Mouse (Mus musculus) hindbrain, postnatal 0 days (tissue): ENCODE data around the gene Ggt6. TPM values are rescaled to one million over a fixed set of nuclear protein-coding genes. Genes with fewer than 3 reads are reported as not detected.
"Not testable (repeated sequence)": the region's sequence is repeated elsewhere in the genome, so short reads cannot be mapped to it uniquely, and the experiment has no call there.

ENCODE experiments used
- ATAC-seq: fragments of 200-750 bp; cut with Nextera tagmentation; 2 replicates; pipeline ENCODE4 v1.8.0; 2017; ENCODE audit warnings: mild to moderate bottlenecking, moderate TSS enrichment, moderate library complexity
- DNase-seq: peaks from one replicate; pipeline ENCODE4 v3.0.0-alpha.2; 2015; ENCODE audit warnings: low spot score
- H3K27ac ChIP-seq: fragments of 300-500 bp; sonication (generic); 2 replicates; pipeline ENCODE4 v1.5.1; 2014; ENCODE audit warnings: mild to moderate bottlenecking
- H3K27me3 ChIP-seq: fragments of 300-500 bp; sonication (generic); 2 replicates; pipeline ENCODE4 v1.6.1; 2014; ENCODE audit warnings: low read length, mixed read lengths; ENCODE audit not compliant: insufficient read depth
- H3K36me3 ChIP-seq: fragments of 300-500 bp; sonication (generic); 2 replicates; pipeline ENCODE4 v1.6.1; 2014; ENCODE audit warnings: low read length, mixed read lengths; ENCODE audit not compliant: insufficient read depth
- H3K4me1 ChIP-seq: fragments of 300-500 bp; sonication (generic); 2 replicates; pipeline ENCODE4 v1.6.1; 2014; ENCODE audit warnings: antibody characterized with exemption, low read length, mixed read lengths; ENCODE audit not compliant: insufficient read depth
- H3K4me2 ChIP-seq: fragments of 300-500 bp; sonication (generic); 2 replicates; pipeline ENCODE4 v1.6.1; 2014; ENCODE audit warnings: low read depth, mild to moderate bottlenecking, low read length, moderate library complexity, mixed read lengths
- H3K4me3 ChIP-seq: fragments of 300-500 bp; sonication (generic); 2 replicates; pipeline ENCODE4 v1.5.1; 2014; ENCODE audit warnings: low read length
- H3K9ac ChIP-seq: fragments of 300-500 bp; sonication (generic); replicated peaks from 2 replicates; pipeline ENCODE4 v1.6.1; 2014; ENCODE audit warnings: mild to moderate bottlenecking, low read length, moderate library complexity, mixed read lengths
- H3K9me3 ChIP-seq: fragments of 300-500 bp; sonication (generic); 2 replicates; pipeline ENCODE4 v1.6.1; 2016; ENCODE audit warnings: low read length, mixed read lengths
- CTCF ChIP-seq: IDR thresholded peaks from 2 replicates; pipeline ENCODE4 v1.5.1; 2016; ENCODE audit warnings: antibody characterized with exemption, control low read depth, low read depth
- WGBS: fragments of 180-500 bp; shearing (Covaris S2); extraction: QIAGEN DNeasy Blood & Tissue Kit; methylation state at CpG from one replicate; pipeline ENCODE4 v1.1.7; 2014; 5-methylcytosine and 5-hydroxymethylcytosine counted together
- polyA plus RNA-seq: library from polyadenylated mRNA; unstranded; fragments of >200 nt; fragmentation: Nextera tagmentation; extraction: Ambion mirVana; gene quantifications from 2 replicates; pipeline ENCODE4 v1.2.1, GENCODE M21; 2015
- total RNA-seq: library from RNA; depleted of rRNA; stranded (reverse); fragments of >200 nt; gene quantifications from 2 replicates; pipeline ENCODE4 v1.2.3, GENCODE M21; 2014

Gene Ggt6
- total and polyA plus RNA-seq, 2 experiments from 2014 or later: not detected

DNA sequence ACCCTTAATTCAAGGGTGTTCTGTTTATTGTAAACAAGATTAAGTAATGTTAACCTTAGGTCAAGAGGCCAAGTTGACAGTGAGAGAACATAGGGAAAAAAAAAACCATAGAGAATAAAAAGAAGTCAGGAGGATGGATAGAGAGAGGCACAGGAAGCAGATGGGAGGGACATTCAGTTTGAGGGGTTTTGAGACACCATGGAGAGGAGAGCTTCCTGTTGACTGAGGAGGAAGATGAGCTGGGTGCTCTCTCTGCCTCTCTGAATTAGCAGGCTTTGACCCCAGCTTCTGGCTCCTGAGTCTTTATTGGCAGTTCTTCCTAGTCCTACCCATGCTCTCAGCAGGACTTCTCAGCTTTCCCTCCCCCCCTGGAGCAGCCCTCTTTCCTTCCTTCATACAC lies 10.1 kb upstream of the Ggt6 start:
- H3K27ac ChIP-seq: no peak overlapping the region
- H3K9ac ChIP-seq: no peak overlapping the region
- no peak overlapping the region for H3K4me2 ChIP-seq
- no peaks in the 10 kb centered on the region for H3K36me3 ChIP-seq
- DNase-seq (no peak), ATAC-seq (no peak)
- no peak for TF ChIP-seq CTCF
- H3K27me3 ChIP-seq: no peaks in the 10 kb centered on the region
- no peaks in the 10 kb centered on the region for H3K4me1 ChIP-seq
- H3K4me3 ChIP-seq: no peak overlapping the region
- no peaks in the 10 kb centered on the region for H3K9me3 ChIP-seq

DNA sequence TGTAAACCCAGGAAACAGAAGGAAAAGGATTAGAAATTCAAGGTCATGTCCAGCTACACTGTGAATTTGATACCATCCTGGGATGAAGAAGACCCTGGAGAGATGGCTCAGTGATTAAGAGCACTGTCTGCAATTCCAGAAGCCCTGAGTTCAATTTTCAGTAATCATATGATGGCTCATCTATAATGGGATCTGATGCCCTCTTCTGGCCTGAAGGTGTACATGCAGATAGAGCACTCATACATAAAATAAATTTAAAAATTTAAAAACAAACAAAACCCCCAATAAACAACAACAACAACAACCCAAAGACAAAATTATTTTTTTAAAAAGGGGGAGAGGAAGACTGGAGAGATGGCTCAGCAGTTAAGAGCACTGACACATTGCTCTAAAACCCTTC lies 8.4 kb upstream of the Ggt6 start:
- no peaks in the 10 kb centered on the region for H3K27me3 ChIP-seq
- no peak overlapping the region for H3K4me2 ChIP-seq
- H3K36me3 ChIP-seq: no peaks in the 10 kb centered on the region
- no peak for DNase-seq
- TF ChIP-seq CTCF: peak; percentile 52
- H3K9me3 ChIP-seq: no peaks in the 10 kb centered on the region
- no peaks in the 10 kb centered on the region for H3K4me1 ChIP-seq
- no peak overlapping the region for H3K27ac ChIP-seq
- H3K4me3 ChIP-seq: no peak overlapping the region
- no peak for ATAC-seq
- H3K9ac ChIP-seq: no peak overlapping the region

DNA sequence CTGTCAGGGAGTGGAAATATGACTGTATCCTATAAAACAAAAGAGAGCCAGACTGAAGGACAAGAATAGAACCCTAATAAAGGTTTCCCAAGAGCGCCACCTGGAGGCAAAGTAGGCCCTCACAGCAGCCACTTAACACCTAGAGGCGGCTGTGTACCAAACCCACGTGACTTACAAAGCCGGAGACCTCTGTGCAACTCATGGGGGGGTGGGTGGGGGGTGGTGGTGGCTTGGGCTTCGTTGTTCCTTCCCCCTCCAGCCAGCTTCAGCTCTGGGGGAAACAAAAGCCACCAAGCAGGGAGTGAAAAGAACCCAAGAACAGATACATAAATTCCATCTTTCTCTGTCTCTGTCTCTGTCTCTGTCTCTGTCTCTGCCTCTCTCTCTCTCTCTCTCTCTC lies 6.6 kb upstream of the Ggt6 start:
- WGBS: 3% methylated on average over 5 of the region's 5 CpGs
- no peaks in the 10 kb centered on the region for H3K4me1 ChIP-seq
- TF ChIP-seq CTCF: peak; percentile 66
- no peaks in the 10 kb centered on the region for H3K27me3 ChIP-seq
- no peak overlapping the region for H3K4me2 ChIP-seq
- H3K9me3 ChIP-seq: no peaks in the 10 kb centered on the region
- ATAC-seq: 0 out of 2 replicates have a peak, but pooled peaks have one; percentile 35
- H3K36me3 ChIP-seq: no peaks in the 10 kb centered on the region
- DNase-seq: peak; percentile 83
- H3K27ac ChIP-seq: no peak overlapping the region
- H3K4me3 ChIP-seq: no peak overlapping the region
- no peak overlapping the region for H3K9ac ChIP-seq

DNA sequence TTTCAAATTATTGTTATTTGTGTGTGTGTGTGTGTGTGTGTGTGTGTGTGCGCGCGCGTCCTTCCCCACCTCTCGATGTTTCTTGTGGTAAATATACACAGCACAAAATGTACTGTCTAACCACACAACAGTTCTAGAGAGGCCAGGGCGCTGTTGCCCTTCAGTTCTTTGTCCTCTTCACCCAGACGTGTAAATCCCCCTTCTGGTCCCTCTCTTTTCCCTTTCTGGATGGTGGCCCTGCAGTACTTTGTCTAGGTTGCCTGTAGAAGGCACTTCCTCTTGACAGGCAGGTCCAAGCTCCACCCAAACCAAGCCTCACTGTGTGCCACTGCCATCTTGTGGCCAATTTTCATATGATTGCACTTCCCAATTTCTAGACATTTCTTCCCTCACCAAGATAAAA lies 6.0 kb upstream of the Ggt6 start:
- Histone ChIP-seq H3K4me1 (no peaks in the 10 kb centered on the region), H3K9ac (no peak overlapping the region), H3K27ac (no peak overlapping the region), H3K9me3 (no peaks in the 10 kb centered on the region), H3K27me3 (no peaks in the 10 kb centered on the region), H3K36me3 (no peaks in the 10 kb centered on the region), H3K4me2 (0 out of 2 replicates have a peak overlapping the region, but pooled peaks have one; percentile 10), H3K4me3 (no peak overlapping the region)
- TF ChIP-seq CTCF: peak; percentile 90
- DNase-seq: peak; percentile 82
- ATAC-seq: peak; percentile 56
- WGBS: 41% methylated on average over 7 of the region's 7 CpGs

DNA sequence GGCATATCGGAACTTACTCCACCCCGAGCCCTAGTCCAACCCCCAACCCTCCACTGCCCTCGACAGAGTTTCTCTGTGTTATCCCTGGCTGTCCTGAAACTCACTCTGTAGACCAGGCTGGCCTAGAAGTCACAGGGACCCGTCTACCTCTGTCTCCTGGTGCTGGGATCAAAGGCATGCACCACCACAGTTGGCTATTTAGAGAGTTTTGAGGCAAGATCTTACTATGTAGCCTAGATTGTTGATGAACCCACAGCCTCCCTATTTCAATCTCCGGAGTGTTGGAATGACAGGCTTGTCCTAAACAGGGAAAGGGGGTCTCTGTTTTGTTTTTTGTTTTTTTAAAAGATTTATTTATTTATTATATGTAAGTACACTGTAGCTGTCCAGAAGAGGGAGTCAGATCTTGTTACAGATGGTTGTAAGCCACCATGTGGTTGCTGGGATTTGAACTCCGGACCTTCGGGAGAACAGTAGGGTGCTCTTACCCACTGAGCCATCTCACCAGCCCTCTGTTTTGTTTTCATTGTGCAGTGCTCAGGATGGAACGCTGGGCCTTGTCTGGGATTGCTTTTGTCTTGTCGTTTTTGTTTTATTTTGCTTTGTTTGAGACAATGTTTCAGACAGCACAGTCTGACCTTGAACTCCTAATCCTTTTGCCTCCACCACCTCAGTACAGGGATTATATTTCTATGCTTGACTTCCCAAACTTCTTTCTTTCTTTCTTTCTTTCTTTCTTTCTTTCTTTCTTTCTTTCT lies 4.8 kb upstream of the Ggt6 start:
- not testable (repeated sequence) for H3K4me3 ChIP-seq, H3K9ac ChIP-seq, DNase-seq, H3K27ac ChIP-seq, H3K4me2 ChIP-seq, H3K27me3 ChIP-seq, ATAC-seq, H3K9me3 ChIP-seq, H3K4me1 ChIP-seq, H3K36me3 ChIP-seq
- WGBS: 57% methylated on average over 9 of the region's 9 CpGs

DNA sequence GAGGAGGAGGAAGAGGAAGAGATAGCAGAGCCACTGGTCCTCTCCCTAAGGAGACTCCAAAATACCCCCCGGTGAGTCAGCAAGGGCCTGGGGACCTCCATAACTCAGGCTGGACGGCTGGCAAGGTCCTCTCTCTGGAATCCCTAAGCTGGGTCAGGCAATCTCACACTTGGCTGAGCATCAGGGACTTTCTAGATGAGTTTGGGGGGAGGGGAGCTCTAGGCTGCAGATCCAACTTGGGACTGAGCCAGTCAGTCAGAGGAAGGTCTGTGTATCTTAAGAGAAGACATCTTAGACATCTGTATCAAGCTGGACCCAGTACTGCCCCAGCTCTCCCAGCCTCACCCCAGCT lies 344 bp downstream of the Ggt6 start:
- Histone ChIP-seq H3K4me2 (no peak overlapping the region), H3K36me3 (no peaks in the 10 kb centered on the region), H3K4me1 (peaks cover 2% of the 10 kb centered on the region), H3K9me3 (no peaks in the 10 kb centered on the region), H3K27ac (no peak overlapping the region), H3K4me3 (no peak overlapping the region), H3K27me3 (no peaks in the 10 kb centered on the region), H3K9ac (no peak overlapping the region)
- WGBS: 43% methylated on average over 2 of the region's 2 CpGs
- TF ChIP-seq CTCF: no peak
- DNase-seq (peak; percentile 43), ATAC-seq (peak; percentile 46; the same call in 1 of the 2 replicates)

DNA sequence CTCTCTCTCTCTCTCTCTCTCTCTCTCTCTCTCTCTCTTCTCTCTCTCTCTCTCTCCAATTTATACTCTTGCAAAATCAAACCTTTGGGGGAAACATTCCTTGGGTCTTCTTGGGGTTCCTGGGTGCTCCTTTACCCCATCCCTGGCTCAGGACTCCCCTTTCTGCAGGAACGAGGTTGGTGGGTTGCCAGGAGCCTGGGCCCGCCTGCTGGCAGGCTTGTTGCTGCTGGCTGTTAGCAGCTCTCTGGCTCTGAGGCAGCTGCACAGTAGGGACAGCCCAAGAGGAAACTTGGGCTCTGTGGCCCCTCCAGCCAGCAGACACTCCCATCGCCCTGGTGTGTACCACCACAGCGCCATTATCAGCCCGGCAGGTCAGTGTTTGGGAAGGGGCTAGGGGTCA lies 945 bp downstream of the Ggt6 start:
- DNase-seq (peak; percentile 40), ATAC-seq (no peak)
- no peak overlapping the region for H3K4me2 ChIP-seq
- no peaks in the 10 kb centered on the region for H3K27me3 ChIP-seq
- peaks cover 2% of the 10 kb centered on the region for H3K4me1 ChIP-seq
- no peak overlapping the region for H3K27ac ChIP-seq
- H3K4me3 ChIP-seq: no peak overlapping the region
- no peaks in the 10 kb centered on the region for H3K9me3 ChIP-seq
- TF ChIP-seq CTCF: no peak
- WGBS: 54% methylated on average over 5 of the region's 5 CpGs
- H3K36me3 ChIP-seq: no peaks in the 10 kb centered on the region
- H3K9ac ChIP-seq: no peak overlapping the region
